Mouse (Mus musculus): Measurements from ENCODE around the gene Lima1.

Lima1 gene

GRCm38 (mm10) chr15:99878541-99878940, 3.3 kb upstream of the Lima1 start:
- in situ Hi-C loops (cut with MboI; ENCODE audit: low pct_unique_long_range_greater_than_20kb in 1 of 2, low sequenced_read_pairs in 2 of 2, unreplicated experiment in 1 of 2): no loop called here

GRCm38 (mm10) chr15:99874612-99875333, 483 bp downstream of the Lima1 start:
- in situ Hi-C loops (cut with MboI; ENCODE audit: low pct_unique_long_range_greater_than_20kb in 1 of 2, low sequenced_read_pairs in 2 of 2, unreplicated experiment in 1 of 2): no loop called here

GRCm38 (mm10) chr15:99872543-99872942, 2.7 kb downstream of the Lima1 start:
- in situ Hi-C loops (cut with MboI; ENCODE audit: low pct_unique_long_range_greater_than_20kb in 1 of 2, low sequenced_read_pairs in 2 of 2, unreplicated experiment in 1 of 2): no loop called here

- in situ Hi-C loops (cut with MboI; ENCODE audit: low pct_unique_long_range_greater_than_20kb in 1 of 2, low sequenced_read_pairs in 2 of 2, unreplicated experiment in 1 of 2): no loop called here
Measured at GRCm38 (mm10) chr15:99867654-99868053, 7.6 kb downstream of the Lima1 start.

GRCm38 (mm10) chr15:99866450-99867221, 8.6 kb downstream of the Lima1 start:
- in situ Hi-C loops (cut with MboI; ENCODE audit: low pct_unique_long_range_greater_than_20kb in 1 of 2, low sequenced_read_pairs in 2 of 2, unreplicated experiment in 1 of 2): no loop called here

- in situ Hi-C loops (cut with MboI; ENCODE audit: low pct_unique_long_range_greater_than_20kb in 1 of 2, low sequenced_read_pairs in 2 of 2, unreplicated experiment in 1 of 2): no loop called here
Measured at GRCm38 (mm10) chr15:99865942-99866341, 9.3 kb downstream of the Lima1 start.

GRCm38 (mm10) chr15:99865494-99865941, 9.7 kb downstream of the Lima1 start:
- in situ Hi-C loops (cut with MboI; ENCODE audit: low pct_unique_long_range_greater_than_20kb in 1 of 2, low sequenced_read_pairs in 2 of 2, unreplicated experiment in 1 of 2): no loop called here

GRCm38 (mm10) chr15:99865046-99865445, 10.2 kb downstream of the Lima1 start:
- in situ Hi-C loops (cut with MboI; ENCODE audit: low pct_unique_long_range_greater_than_20kb in 1 of 2, low sequenced_read_pairs in 2 of 2, unreplicated experiment in 1 of 2): no loop called here

- in situ Hi-C loops (cut with MboI; ENCODE audit: low pct_unique_long_range_greater_than_20kb in 1 of 2, low sequenced_read_pairs in 2 of 2, unreplicated experiment in 1 of 2): loop anchor here (5.0 kb wide), 1 partner anchor 34 kb away; no protein-coding TSS in a partner anchor
Measured at GRCm38 (mm10) chr15:99863786-99864185, 11.5 kb downstream of the Lima1 start.

- in situ Hi-C loops (cut with MboI; ENCODE audit: low pct_unique_long_range_greater_than_20kb in 1 of 2, low sequenced_read_pairs in 2 of 2, unreplicated experiment in 1 of 2): loop anchor here (5.0 kb wide), 1 partner anchor 34 kb away; no protein-coding TSS in a partner anchor
Measured at GRCm38 (mm10) chr15:99863358-99863757, 11.9 kb downstream of the Lima1 start.

- in situ Hi-C loops (cut with MboI; ENCODE audit: low pct_unique_long_range_greater_than_20kb in 1 of 2, low sequenced_read_pairs in 2 of 2, unreplicated experiment in 1 of 2): loop anchor here (5.0 kb wide), 1 partner anchor 35 kb away; no protein-coding TSS in a partner anchor
Measured at GRCm38 (mm10) chr15:99862473-99862872, 12.8 kb downstream of the Lima1 start.

- in situ Hi-C loops (cut with MboI; ENCODE audit: low pct_unique_long_range_greater_than_20kb in 1 of 2, low sequenced_read_pairs in 2 of 2, unreplicated experiment in 1 of 2): loop anchor here (5.0 kb wide), 1 partner anchor 35 kb away; no protein-coding TSS in a partner anchor
Measured at GRCm38 (mm10) chr15:99861955-99862354, 13.3 kb downstream of the Lima1 start.

GRCm38 (mm10) chr15:99861536-99861935, 13.7 kb downstream of the Lima1 start:
- in situ Hi-C loops (cut with MboI; ENCODE audit: low pct_unique_long_range_greater_than_20kb in 1 of 2, low sequenced_read_pairs in 2 of 2, unreplicated experiment in 1 of 2): loop anchor here (5.0 kb wide), 1 partner anchor 36 kb away; no protein-coding TSS in a partner anchor

- in situ Hi-C loops (cut with MboI; ENCODE audit: low pct_unique_long_range_greater_than_20kb in 1 of 2, low sequenced_read_pairs in 2 of 2, unreplicated experiment in 1 of 2): loop anchor here (5.0 kb wide), 1 partner anchor 37 kb away; no protein-coding TSS in a partner anchor
Measured at GRCm38 (mm10) chr15:99859644-99860392, 15.4 kb downstream of the Lima1 start.

- in situ Hi-C loops (cut with MboI; ENCODE audit: low pct_unique_long_range_greater_than_20kb in 1 of 2, low sequenced_read_pairs in 2 of 2, unreplicated experiment in 1 of 2): no loop called here
Measured at GRCm38 (mm10) chr15:99857479-99857878, 17.8 kb downstream of the Lima1 start.

- in situ Hi-C loops (cut with MboI; ENCODE audit: low pct_unique_long_range_greater_than_20kb in 1 of 2, low sequenced_read_pairs in 2 of 2, unreplicated experiment in 1 of 2): no loop called here
Measured at GRCm38 (mm10) chr15:99855119-99855518, 20.1 kb downstream of the Lima1 start.

- in situ Hi-C loops (cut with MboI; ENCODE audit: low pct_unique_long_range_greater_than_20kb in 1 of 2, low sequenced_read_pairs in 2 of 2, unreplicated experiment in 1 of 2): no loop called here
Measured at GRCm38 (mm10) chr15:99852606-99853237, 22.5 kb downstream of the Lima1 start.

- in situ Hi-C loops (cut with MboI; ENCODE audit: low pct_unique_long_range_greater_than_20kb in 1 of 2, low sequenced_read_pairs in 2 of 2, unreplicated experiment in 1 of 2): no loop called here
Measured at GRCm38 (mm10) chr15:99850265-99850664, 25.0 kb downstream of the Lima1 start.

Data from mouse embryonic stem cell (cell line).